Mouse (Mus musculus): ENCODE measurements at regions not wholly inside any gene's neighbourhood (a gene's known extent, or its start where the extent isn't known, plus 50 kb on each side); places are given as distances from the start of the nearest gene placed in this dataset.

DNA sequence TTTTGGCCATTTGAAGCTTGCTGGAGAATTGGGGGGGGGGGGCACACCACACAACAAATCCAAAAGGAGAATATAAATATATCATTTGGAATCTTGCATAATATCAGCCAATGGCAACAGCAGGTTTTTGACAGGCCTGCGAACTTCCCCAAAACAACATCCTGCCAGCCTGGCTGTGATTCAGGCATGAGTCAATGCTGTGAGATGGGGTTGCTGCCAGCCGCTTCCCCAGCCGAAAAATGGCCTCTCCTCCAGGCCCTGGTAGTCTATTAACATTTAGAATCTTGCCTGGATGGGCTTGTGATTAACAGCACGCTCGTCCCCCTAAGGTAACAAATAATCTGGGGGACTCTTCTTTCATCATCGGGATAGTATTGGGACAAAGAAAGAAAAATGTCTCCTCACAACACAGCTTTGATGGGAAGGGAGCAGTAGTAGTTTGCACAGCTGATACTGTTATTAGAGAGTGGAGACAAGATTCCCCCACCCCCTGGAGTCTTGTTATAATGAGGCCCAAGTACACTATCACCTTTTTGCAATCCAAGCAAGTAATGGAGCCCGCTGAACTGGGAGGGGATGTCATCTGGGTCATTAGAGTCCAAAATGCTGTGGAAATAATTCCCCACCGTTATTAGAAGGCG, 188.2 kb upstream of the Cnr1 start:
- H3K27ac ChIP-seq (ENCODE audit: insufficient read depth, low read length) = no peak overlapping the region
- H3K27me3 ChIP-seq (ENCODE audit: control insufficient read depth, insufficient read depth, low read length, poor library complexity, severe bottlenecking) = no peaks in the 10 kb centered on the region
- no peak overlapping the region for H3K9ac ChIP-seq (ENCODE audit: low read depth, poor library complexity, severe bottlenecking)
- H3K36me3 ChIP-seq (ENCODE audit: control insufficient read depth, insufficient read depth, low read length, poor library complexity, severe bottlenecking) = no peaks in the 10 kb centered on the region
- no peaks in the 10 kb centered on the region for H3K9me3 ChIP-seq (replicated peaks; ENCODE audit: control insufficient read depth, insufficient read depth, low read length, poor library complexity, severe bottlenecking)
- H3K4me1 ChIP-seq (ENCODE audit: control insufficient read depth, insufficient read depth, low read length) = no peaks in the 10 kb centered on the region
- H3K4me3 ChIP-seq (ENCODE audit: low read depth, low read length) = no peak overlapping the region
- no peak for TF ChIP-seq POLR2A (IDR thresholded peaks at IDR 0.05; ENCODE audit: insufficient read depth, low read length)

DNA sequence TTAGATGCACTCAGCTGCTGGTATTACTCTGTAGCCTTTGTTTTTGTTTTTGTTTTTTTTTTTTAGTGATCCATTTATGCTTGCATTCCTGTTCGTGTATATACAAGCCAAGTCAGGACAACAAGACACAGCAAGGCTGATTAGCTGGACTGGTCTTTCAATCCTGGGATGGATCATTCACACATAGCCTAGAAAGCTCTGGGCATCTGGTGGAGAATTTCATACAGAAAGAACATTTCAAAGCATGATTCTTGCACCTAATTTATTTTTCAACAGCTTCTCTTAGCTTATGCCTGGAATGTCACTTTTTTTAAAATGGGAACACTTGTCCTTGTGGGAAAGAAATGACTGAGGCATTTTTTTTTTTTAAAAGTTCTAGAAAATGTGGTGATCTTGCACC, 187.1 kb upstream of the Cnr1 start:
- no peaks in the 10 kb centered on the region for H3K36me3 ChIP-seq (ENCODE audit: control insufficient read depth, insufficient read depth, low read length, poor library complexity, severe bottlenecking)
- H3K27me3 ChIP-seq (ENCODE audit: control insufficient read depth, insufficient read depth, low read length, poor library complexity, severe bottlenecking) = no peaks in the 10 kb centered on the region
- no peak overlapping the region for H3K4me3 ChIP-seq (ENCODE audit: low read depth, low read length)
- TF ChIP-seq EP300 (IDR thresholded peaks at IDR 0.05; ENCODE audit: insufficient read depth, low read depth, low read length) (no peak), POLR2A (IDR thresholded peaks at IDR 0.05; ENCODE audit: insufficient read depth, low read length) (no peak), CTCF (IDR thresholded peaks at IDR 0.05; ENCODE audit: low read depth, low read length) (no peak)
- no peaks in the 10 kb centered on the region for H3K9me3 ChIP-seq (replicated peaks; ENCODE audit: control insufficient read depth, insufficient read depth, low read length, poor library complexity, severe bottlenecking)
- no peak overlapping the region for H3K27ac ChIP-seq (ENCODE audit: insufficient read depth, low read length)
- no peak overlapping the region for H3K9ac ChIP-seq (ENCODE audit: low read depth, poor library complexity, severe bottlenecking)
- no peaks in the 10 kb centered on the region for H3K4me1 ChIP-seq (ENCODE audit: control insufficient read depth, insufficient read depth, low read length)

DNA sequence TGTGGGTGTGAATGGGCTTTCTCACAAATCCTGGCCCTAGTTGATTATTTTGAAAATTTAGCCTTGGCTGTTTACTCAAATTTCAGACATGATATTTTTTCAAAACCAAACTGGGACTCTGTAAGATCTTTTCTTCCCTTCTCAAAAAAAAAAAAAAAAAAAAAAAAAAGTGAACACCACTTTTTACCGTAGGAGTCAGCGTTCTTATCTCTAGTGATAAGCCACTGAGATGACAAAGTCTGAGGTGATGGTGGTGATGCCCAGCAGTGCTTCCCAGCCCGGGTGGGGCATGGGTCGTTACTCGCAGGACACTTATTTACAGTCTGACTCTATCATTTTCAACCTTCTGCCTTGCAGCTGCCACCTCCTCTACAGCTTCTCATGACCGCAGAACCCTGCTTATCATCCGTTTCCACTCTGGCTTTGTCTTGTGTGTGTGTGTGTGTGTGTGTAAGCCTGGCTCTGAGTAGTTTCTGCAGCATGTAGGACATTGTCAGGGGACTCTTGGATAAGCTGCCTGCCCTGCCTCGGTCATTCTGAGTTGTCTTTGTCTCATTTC, 186.5 kb upstream of the Cnr1 start:
- H3K4me1 ChIP-seq (ENCODE audit: control insufficient read depth, insufficient read depth, low read length) = no peaks in the 10 kb centered on the region
- H3K27ac ChIP-seq (ENCODE audit: insufficient read depth, low read length) = no peak overlapping the region
- H3K4me3 ChIP-seq (ENCODE audit: low read depth, low read length) = no peak overlapping the region
- no peak overlapping the region for H3K9ac ChIP-seq (ENCODE audit: low read depth, poor library complexity, severe bottlenecking)
- H3K27me3 ChIP-seq (ENCODE audit: control insufficient read depth, insufficient read depth, low read length, poor library complexity, severe bottlenecking) = no peaks in the 10 kb centered on the region
- no peaks in the 10 kb centered on the region for H3K36me3 ChIP-seq (ENCODE audit: control insufficient read depth, insufficient read depth, low read length, poor library complexity, severe bottlenecking)
- TF ChIP-seq EP300 (IDR thresholded peaks at IDR 0.05; ENCODE audit: insufficient read depth, low read depth, low read length) = no peak
- no peak for TF ChIP-seq POLR2A (IDR thresholded peaks at IDR 0.05; ENCODE audit: insufficient read depth, low read length)
- no peak for TF ChIP-seq CTCF (IDR thresholded peaks at IDR 0.05; ENCODE audit: low read depth, low read length)
- no peaks in the 10 kb centered on the region for H3K9me3 ChIP-seq (replicated peaks; ENCODE audit: control insufficient read depth, insufficient read depth, low read length, poor library complexity, severe bottlenecking)

DNA sequence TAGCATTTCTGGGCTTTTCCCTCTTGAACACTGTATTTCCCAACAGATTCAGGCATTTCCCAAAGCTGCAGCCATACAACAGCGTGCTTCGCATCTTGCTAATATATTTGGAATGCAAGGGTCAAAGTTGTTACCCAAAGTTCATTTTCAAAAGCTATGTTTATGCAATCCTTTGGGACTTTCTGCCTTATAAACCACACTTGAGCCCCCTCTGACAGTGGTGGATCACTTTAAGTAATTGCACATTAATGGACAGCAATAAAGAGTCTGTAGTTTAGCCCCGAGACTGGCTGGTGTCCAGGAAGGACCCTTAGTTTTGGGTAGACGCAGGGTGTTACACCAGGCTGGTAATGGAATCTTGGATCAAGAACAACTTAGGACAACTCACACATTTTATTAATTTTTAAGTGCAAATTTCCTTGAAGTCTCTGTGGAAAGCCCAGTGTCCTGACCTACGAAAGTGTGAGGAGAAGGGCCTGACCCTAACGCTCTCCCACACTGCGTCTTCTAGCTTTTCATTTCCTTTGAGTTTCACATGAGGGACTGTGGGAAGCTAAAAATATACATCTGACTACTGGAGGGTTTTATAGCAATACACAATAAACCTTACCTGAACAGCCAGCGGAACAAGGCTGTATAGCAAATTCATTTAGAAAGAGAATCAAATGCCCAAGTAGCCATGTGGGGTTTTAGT, 185.0 kb upstream of the Cnr1 start:
- TF ChIP-seq POLR2A (IDR thresholded peaks at IDR 0.05; ENCODE audit: insufficient read depth, low read length) (no peak), CTCF (IDR thresholded peaks at IDR 0.05; ENCODE audit: low read depth, low read length) (no peak), EP300 (IDR thresholded peaks at IDR 0.05; ENCODE audit: insufficient read depth, low read depth, low read length) (no peak)
- H3K9ac ChIP-seq (ENCODE audit: low read depth, poor library complexity, severe bottlenecking) = no peak overlapping the region
- no peak overlapping the region for H3K4me3 ChIP-seq (ENCODE audit: low read depth, low read length)
- H3K27ac ChIP-seq (ENCODE audit: insufficient read depth, low read length) = no peak overlapping the region
- H3K27me3 ChIP-seq (ENCODE audit: control insufficient read depth, insufficient read depth, low read length, poor library complexity, severe bottlenecking) = no peaks in the 10 kb centered on the region; the same call in 1 of the 2 replicates
- H3K36me3 ChIP-seq (ENCODE audit: control insufficient read depth, insufficient read depth, low read length, poor library complexity, severe bottlenecking) = no peaks in the 10 kb centered on the region
- no peaks in the 10 kb centered on the region for H3K4me1 ChIP-seq (ENCODE audit: control insufficient read depth, insufficient read depth, low read length)
- H3K9me3 ChIP-seq (replicated peaks; ENCODE audit: control insufficient read depth, insufficient read depth, low read length, poor library complexity, severe bottlenecking) = no peaks in the 10 kb centered on the region

DNA sequence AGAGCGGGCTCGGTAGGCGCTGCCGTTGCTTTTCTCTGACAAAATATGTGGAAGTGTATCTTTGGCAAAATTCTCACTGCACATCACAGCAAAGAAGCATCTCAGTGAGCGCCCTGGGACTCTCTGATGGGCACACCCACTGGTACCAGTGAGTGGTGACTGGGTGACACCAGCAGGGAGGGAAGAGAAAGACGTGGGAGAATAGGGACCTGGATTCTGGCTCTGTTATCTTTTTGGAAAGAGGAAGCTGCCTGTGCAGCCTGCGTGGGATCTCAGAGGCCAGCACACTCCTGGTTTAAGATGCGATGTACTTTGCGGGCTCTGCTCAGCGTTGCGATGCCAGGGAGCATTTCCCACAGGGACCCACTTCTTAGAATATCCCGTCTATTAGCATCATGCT, 183.4 kb upstream of the Cnr1 start:
- H3K4me1 ChIP-seq (ENCODE audit: control insufficient read depth, insufficient read depth, low read length) = no peaks in the 10 kb centered on the region
- H3K4me3 ChIP-seq (ENCODE audit: low read depth, low read length) = no peak overlapping the region
- no peak for TF ChIP-seq EP300 (IDR thresholded peaks at IDR 0.05; ENCODE audit: insufficient read depth, low read depth, low read length)
- no peak for TF ChIP-seq POLR2A (IDR thresholded peaks at IDR 0.05; ENCODE audit: insufficient read depth, low read length)
- no peak for TF ChIP-seq CTCF (IDR thresholded peaks at IDR 0.05; ENCODE audit: low read depth, low read length)
- no peak overlapping the region for H3K27ac ChIP-seq (ENCODE audit: insufficient read depth, low read length)
- no peaks in the 10 kb centered on the region for H3K36me3 ChIP-seq (ENCODE audit: control insufficient read depth, insufficient read depth, low read length, poor library complexity, severe bottlenecking)
- no peaks in the 10 kb centered on the region; the same call in 1 of the 2 replicates for H3K27me3 ChIP-seq (ENCODE audit: control insufficient read depth, insufficient read depth, low read length, poor library complexity, severe bottlenecking)
- H3K9ac ChIP-seq (ENCODE audit: low read depth, poor library complexity, severe bottlenecking) = no peak overlapping the region
- H3K9me3 ChIP-seq (replicated peaks; ENCODE audit: control insufficient read depth, insufficient read depth, low read length, poor library complexity, severe bottlenecking) = no peaks in the 10 kb centered on the region

DNA sequence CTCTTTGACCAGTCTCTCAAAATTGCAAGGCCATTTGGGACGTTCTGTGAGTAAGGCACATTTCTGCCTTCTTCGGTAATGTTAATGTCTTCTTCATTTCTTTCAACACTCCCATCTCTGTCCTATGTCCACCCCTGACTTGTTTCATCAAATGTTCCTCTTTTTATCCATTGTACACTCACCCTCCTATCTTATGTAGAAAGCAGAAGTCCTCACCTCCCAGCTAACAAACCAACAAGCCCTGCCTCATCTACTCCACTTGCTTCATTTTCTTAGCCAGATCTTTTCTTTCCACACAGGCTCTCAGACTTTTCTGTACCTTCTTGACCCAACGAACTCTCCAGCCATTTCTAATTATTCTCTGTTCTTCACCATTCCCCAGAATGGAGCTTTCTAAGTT, 179.2 kb upstream of the Cnr1 start:
- Histone ChIP-seq H3K4me1 (ENCODE audit: control insufficient read depth, insufficient read depth, low read length) (no peaks in the 10 kb centered on the region), H3K9ac (ENCODE audit: low read depth, poor library complexity, severe bottlenecking) (no peak overlapping the region), H3K36me3 (ENCODE audit: control insufficient read depth, insufficient read depth, low read length, poor library complexity, severe bottlenecking) (no peaks in the 10 kb centered on the region), H3K27me3 (ENCODE audit: control insufficient read depth, insufficient read depth, low read length, poor library complexity, severe bottlenecking) (no peaks in the 10 kb centered on the region; the same call in 1 of the 2 replicates), H3K9me3 (replicated peaks; ENCODE audit: control insufficient read depth, insufficient read depth, low read length, poor library complexity, severe bottlenecking) (no peaks in the 10 kb centered on the region), H3K27ac (ENCODE audit: insufficient read depth, low read length) (no peak overlapping the region), H3K4me3 (ENCODE audit: low read depth, low read length) (no peak overlapping the region)
- TF ChIP-seq EP300 (IDR thresholded peaks at IDR 0.05; ENCODE audit: insufficient read depth, low read depth, low read length) (no peak), POLR2A (IDR thresholded peaks at IDR 0.05; ENCODE audit: insufficient read depth, low read length) (no peak), CTCF (IDR thresholded peaks at IDR 0.05; ENCODE audit: low read depth, low read length) (no peak)
